Mouse (Mus musculus) right cerebral cortex, adult 18-20 months (tissue): Measurements from ENCODE around the gene Ryk.
A peak's percentile ranks its signal among the peaks of the same experiment; 100 is the strongest.

Experiments
- DNase-seq: peaks from one replicate; pipeline ENCODE4 v3.0.0; 2022; ENCODE audit warnings: mixed read lengths

The Ryk gene

GRCm38 (mm10) chr9:102859399-102859798, 24.7 kb downstream of the Ryk start:
- no peak for DNase-seq

GRCm38 (mm10) chr9:102859963-102860362, 25.2 kb downstream of the Ryk start:
- no peak for DNase-seq

- no peak for DNase-seq
These were observed 26.2 kb downstream of the Ryk start for GRCm38 (mm10) chr9:102860802-102861469.

- DNase-seq = no peak
These were observed 27.1 kb downstream of the Ryk start for GRCm38 (mm10) chr9:102861789-102862188.

GRCm38 (mm10) chr9:102862260-102862659, 27.5 kb downstream of the Ryk start:
- no peak for DNase-seq

GRCm38 (mm10) chr9:102863876-102864545, 29.3 kb downstream of the Ryk start:
- DNase-seq = peak; percentile 93

GRCm38 (mm10) chr9:102864931-102865330, 30.2 kb downstream of the Ryk start:
- no peak for DNase-seq

- no peak for DNase-seq
These were observed 31.4 kb downstream of the Ryk start for GRCm38 (mm10) chr9:102865946-102866737.

GRCm38 (mm10) chr9:102866893-102867292, 32.2 kb downstream of the Ryk start:
- DNase-seq = peak; percentile 68

GRCm38 (mm10) chr9:102867516-102867915, 32.8 kb downstream of the Ryk start:
- DNase-seq = no peak

- DNase-seq = no peak
These were observed 33.7 kb downstream of the Ryk start for GRCm38 (mm10) chr9:102868451-102868850.

- DNase-seq = no peak
These were observed 41.5 kb downstream of the Ryk start for GRCm38 (mm10) chr9:102876054-102876690.

GRCm38 (mm10) chr9:102877916-102878315, 43.2 kb downstream of the Ryk start:
- no peak for DNase-seq

- DNase-seq = peak; percentile 49
These were observed 44.8 kb downstream of the Ryk start for GRCm38 (mm10) chr9:102879545-102879944.

- no peak for DNase-seq
These were observed 50.0 kb downstream of the Ryk start for GRCm38 (mm10) chr9:102884703-102885102.

GRCm38 (mm10) chr9:102890166-102890565, 55.4 kb downstream of the Ryk start:
- DNase-seq = no peak

- no peak for DNase-seq
These were observed 58.0 kb downstream of the Ryk start for GRCm38 (mm10) chr9:102892480-102893355.

GRCm38 (mm10) chr9:102893356-102893870, 58.7 kb downstream of the Ryk start:
- no peak for DNase-seq

- DNase-seq = no peak
These were observed 65.2 kb downstream of the Ryk start for GRCm38 (mm10) chr9:102899916-102900315.

GRCm38 (mm10) chr9:102902308-102902707, 67.6 kb downstream of the Ryk start:
- no peak for DNase-seq

- no peak for DNase-seq
These were observed 70.2 kb downstream of the Ryk start for GRCm38 (mm10) chr9:102904952-102905351.

GRCm38 (mm10) chr9:102906781-102907180, 72.1 kb downstream of the Ryk start:
- DNase-seq = no peak
